ENCODE assay signal across 7 mouse cellular contexts in the genomic region with DNA sequence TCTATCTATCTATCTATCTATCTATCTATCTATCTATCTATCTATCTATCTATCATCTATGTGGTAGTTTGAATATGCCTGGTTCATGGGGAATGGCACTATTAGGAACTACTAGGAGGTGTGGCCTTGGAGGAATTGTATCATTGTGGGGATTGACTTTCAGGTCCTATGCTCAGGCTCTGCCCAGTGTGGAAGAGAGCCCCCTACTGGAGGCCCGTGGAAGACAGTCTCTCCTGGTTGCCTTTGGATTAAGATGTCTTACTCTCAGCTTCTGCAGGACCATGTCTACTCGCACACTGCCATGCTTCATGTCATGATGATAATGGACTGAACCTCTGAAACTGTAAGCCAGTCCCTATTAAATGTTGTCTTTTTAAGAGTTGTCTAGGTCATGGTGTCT.
DNase-seq lines count a peak whose midpoint lies in the region; ATAC-seq lines count a peak whose summit lies in the region.

No protein-coding gene starts in this region.

- no peak overlapping the region for H3K27ac ChIP-seq in limb, embryonic 11.5 days (replicated peaks; ENCODE audit: low read depth, low read length)
- H3K27ac ChIP-seq in limb, embryonic 10.5 days = no peak overlapping the region

- no peak for ATAC-seq in limb, embryonic 11.5 days (ENCODE audit: insufficient number of reproducible peaks, low FRiP score, low TSS enrichment, low read depth)

- H3K9ac ChIP-seq in limb, embryonic 11.5 days (ENCODE audit: low read length) = no peak overlapping the region

- no peaks in the 10 kb centered on the region for H3K36me3 ChIP-seq in limb, embryonic 11.5 days (ENCODE audit: control insufficient read depth, insufficient read depth, low read length)
- H3K36me3 ChIP-seq in limb, embryonic 10.5 days = no peaks in the 10 kb centered on the region

- no peaks in the 10 kb centered on the region for H3K27me3 ChIP-seq in limb, embryonic 11.5 days (ENCODE audit: control insufficient read depth, insufficient read depth, low read length)
- H3K27me3 ChIP-seq in limb, embryonic 10.5 days (ENCODE audit: low read depth, poor library complexity, severe bottlenecking) = no peaks in the 10 kb centered on the region

- no peaks in the 10 kb centered on the region for H3K9me3 ChIP-seq in limb, embryonic 11.5 days (ENCODE audit: control insufficient read depth, low read length)
- no peaks in the 10 kb centered on the region for H3K9me3 ChIP-seq in limb, embryonic 10.5 days (replicated peaks)

- no peaks in the 10 kb centered on the region for H3K4me1 ChIP-seq in limb, embryonic 11.5 days (ENCODE audit: control insufficient read depth, insufficient read depth, low read length)
- H3K4me1 ChIP-seq in limb, embryonic 10.5 days = no peaks in the 10 kb centered on the region

- no peak overlapping the region for H3K4me3 ChIP-seq in limb, embryonic 11.5 days (ENCODE audit: low read depth, low read length)
- H3K4me3 ChIP-seq in limb, embryonic 10.5 days = no peak overlapping the region

- DNase-seq in limb, embryonic 11.5 days (ENCODE audit: low spot score) = peak; percentile 35
- DNase-seq in limb, embryonic 10.5 days (ENCODE audit: low spot score) = no peak
- DNase-seq in adrenal gland, adult (ENCODE audit: inconsistent age in 2 of 2, low spot score in 1 of 2) = peak; percentile 54 to 85
- DNase-seq in cerebellum, adult 9-10 months = peak; percentile 40
- peak; percentile 23 to 25 for DNase-seq in left cerebral cortex, adult 8-10 months (ENCODE audit: low spot score in 2 of 2)
- no peak for DNase-seq in thymus, postnatal 36 days
- no peak for DNase-seq in spleen, postnatal 4 days (ENCODE audit: low spot score in 2 of 2)

- no peak overlapping the region for H3K4me2 ChIP-seq in limb, embryonic 11.5 days (ENCODE audit: low read depth, severe bottlenecking)

- 68% methylated on average over 2 of the region's 2 CpGs for WGBS in limb, embryonic 11.5 days
- 61% methylated on average over 2 of the region's 2 CpGs for WGBS in limb, embryonic 10.5 days

Comparison
In these comparisons a context has a peak if more than half of its experiments do, and no peak if none do; other contexts are left out.
1. DNase-seq: peak in limb, embryonic 11.5 days (single experiment), adrenal gland, adult (2 of 2), cerebellum, adult 9-10 months (single experiment) and left cerebral cortex, adult 8-10 months (2 of 2); none in limb, embryonic 10.5 days (single experiment), thymus, postnatal 36 days (0 of 2) and spleen, postnatal 4 days (0 of 2).